Comparison of ENCODE assay signal across 24 mouse cellular contexts in the genomic region with DNA sequence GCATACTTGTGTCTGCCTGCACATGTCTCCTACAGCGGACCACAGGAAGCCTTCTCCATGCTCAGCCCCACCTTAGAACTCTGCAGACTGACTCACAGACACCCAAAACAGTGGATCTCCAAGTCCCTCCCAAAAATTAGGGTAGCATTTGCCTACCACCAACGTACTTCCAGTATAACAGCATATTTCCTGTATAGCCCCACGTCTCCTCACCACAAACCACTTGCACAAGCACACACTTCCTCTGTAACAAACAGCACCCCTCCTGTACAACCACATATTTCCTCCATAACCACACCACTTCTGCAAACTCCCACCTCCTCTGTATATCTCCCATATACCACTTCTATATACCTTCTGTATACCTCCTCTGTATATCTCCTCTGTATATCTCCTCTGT. TPM values are rescaled to one million over a fixed set of nuclear protein-coding genes. Genes with fewer than 3 reads are reported as not detected.
DNase-seq lines count a peak whose midpoint lies in the region; ATAC-seq and TF ChIP-seq lines count a peak whose summit lies in the region.
"Had no signal": no experiment of that assay in that cellular context is flagged by ENCODE, and none has a peak within 500 bp of the region (broad histone marks: within the 10 kb centered on the region; RNA-seq: fewer than 3 reads in every experiment).

No protein-coding gene starts in this region.

- H3K4me3 ChIP-seq in liver, embryonic 13.5 days (replicated peaks): no peak overlapping the region
- no peak overlapping the region for H3K4me3 ChIP-seq in liver, embryonic 11.5 days (ENCODE audit: low read depth, low read length)
- H3K4me3 ChIP-seq in CH12.LX (replicated peaks in 1 of 3; ENCODE audit: low read depth in 2 of 3, low read length in 2 of 3, poor library complexity in 1 of 3): no peak overlapping the region
- H3K4me3 ChIP-seq: forebrain, embryonic 12.5 days; heart, embryonic 10.5 days; layer of hippocampus, adult 2 months; midbrain, embryonic 12.5 days had no signal

- 15% methylated on average over 3 of the region's 3 CpGs for WGBS in liver, embryonic 13.5 days (ENCODE audit: insufficient replicate concordance)
- 34% methylated on average over 3 of the region's 3 CpGs for WGBS in liver, embryonic 11.5 days

- DNase-seq in liver, embryonic 13.5 days: peak; percentile 4
- DNase-seq in liver, embryonic 11.5 days (ENCODE audit: low spot score): no peak
- DNase-seq in CH12.LX (ENCODE audit: extremely low read depth): peak; percentile 28
- DNase-seq in induced T-regulatory cell, adult 2 months (ENCODE audit: low read depth): peak; percentile 69
- DNase-seq in naive thymus-derived CD4-positive, alpha-beta T cell, adult 2 months (ENCODE audit: low read depth): peak; percentile 26
- DNase-seq in spleen, adult 18-20 months: no peak
- no peak for DNase-seq in testis, postnatal 14 days (ENCODE audit: low spot score)
- no peak for DNase-seq in yolk sac, embryonic 10.5 days (ENCODE audit: low spot score)
- DNase-seq: adrenal gland, postnatal 25 days; cerebellum, adult 2 months; gastrocnemius, postnatal 36 days; kidney, adult 8-10 months; kidney, postnatal 14 days; lung, embryonic 14.5 days; right cerebral cortex, postnatal 25 days; thymus, postnatal 4 days had no signal

- dilution Hi-C loops in CH12.LX (cut with MboI; ENCODE audit: extremely low pct_ligation_motif_present, extremely low pct_unique_long_range_greater_than_20kb, low sequenced_read_pairs): no loop called here

- no peak overlapping the region for H3K9ac ChIP-seq in liver, embryonic 13.5 days
- no peak overlapping the region for H3K9ac ChIP-seq in liver, embryonic 11.5 days (ENCODE audit: low read depth, low read length)
- no peak overlapping the region for H3K9ac ChIP-seq in CH12.LX (ENCODE audit: insufficient read depth, low read depth)
- H3K9ac ChIP-seq: forebrain, embryonic 12.5 days; lung, embryonic 14.5 days; midbrain, embryonic 12.5 days had no signal

- TF ChIP-seq POLR2A in CH12.LX (IDR thresholded peaks at IDR 0.05; ENCODE audit: low read depth, low read length): no peak

- no peak for TF ChIP-seq EP300 in CH12.LX (IDR thresholded peaks at IDR 0.05; ENCODE audit: low read length)

- H3K4me1 ChIP-seq in liver, embryonic 13.5 days (replicated peaks): no peaks in the 10 kb centered on the region
- no peaks in the 10 kb centered on the region for H3K4me1 ChIP-seq in liver, embryonic 11.5 days (replicated peaks; ENCODE audit: control insufficient read depth, insufficient read depth, low read length)
- peaks cover 0 to 16% of the 10 kb centered on the region in 2 experiments; a peak in 2 of 4 replicates for H3K4me1 ChIP-seq in CH12.LX (ENCODE audit: control insufficient read depth in 1 of 2, insufficient read depth in 2 of 2)
- H3K4me1 ChIP-seq: forebrain, embryonic 12.5 days; heart, embryonic 10.5 days; midbrain, embryonic 12.5 days had no signal

- TF ChIP-seq RAD21 in CH12.LX (IDR thresholded peaks at IDR 0.05; ENCODE audit: low read depth, low read length): no peak

- H3K9me3 ChIP-seq in liver, embryonic 13.5 days (replicated peaks): no peaks in the 10 kb centered on the region
- no peaks in the 10 kb centered on the region for H3K9me3 ChIP-seq in liver, embryonic 11.5 days (ENCODE audit: control insufficient read depth, low read length)
- H3K9me3 ChIP-seq in CH12.LX (replicated peaks; ENCODE audit: low read length): no peaks in the 10 kb centered on the region
- H3K9me3 ChIP-seq: forebrain, embryonic 12.5 days; heart, embryonic 10.5 days; midbrain, embryonic 12.5 days had no signal

- TF ChIP-seq CTCF in CH12.LX (conservative IDR thresholded peaks at IDR 0.05 in 1 of 2, IDR thresholded peaks at IDR 0.05 in 1 of 2; ENCODE audit: low read depth in 2 of 2, low read length in 2 of 2): no peak

- H3K36me3 ChIP-seq in liver, embryonic 13.5 days: no peaks in the 10 kb centered on the region
- no peaks in the 10 kb centered on the region for H3K36me3 ChIP-seq in liver, embryonic 11.5 days (ENCODE audit: control insufficient read depth, insufficient read depth, low read length)
- H3K36me3 ChIP-seq in CH12.LX (replicated peaks in 1 of 2; ENCODE audit: control insufficient read depth in 1 of 2, insufficient read depth in 1 of 2, low read length in 1 of 2): no peaks in the 10 kb centered on the region
- H3K36me3 ChIP-seq: forebrain, embryonic 12.5 days; heart, embryonic 10.5 days; midbrain, embryonic 12.5 days had no signal

- in situ Hi-C loops in CH12.LX (cut with MboI; ENCODE audit: low pct_ligation_motif_present, low pct_unique_long_range_greater_than_20kb, low sequenced_read_pairs): no loop called here

- H3K27me3 ChIP-seq in liver, embryonic 13.5 days: 0 out of 2 replicates have a peak, but pooled peaks cover 7% of the 10 kb centered on the region
- H3K27me3 ChIP-seq in liver, embryonic 11.5 days (replicated peaks; ENCODE audit: control insufficient read depth, insufficient read depth, low read length): peaks cover 2% of the 10 kb centered on the region; the same call in 1 of the 2 replicates
- peaks cover 22% of the 10 kb centered on the region for H3K27me3 ChIP-seq in CH12.LX (replicated peaks)
- H3K27me3 ChIP-seq: forebrain, embryonic 12.5 days; midbrain, embryonic 12.5 days had no signal

- no peak for ATAC-seq in liver, embryonic 13.5 days (ENCODE audit: low read depth)
- ATAC-seq in liver, embryonic 11.5 days (replicated peaks; ENCODE audit: low FRiP score): no peak

- H3K4me2 ChIP-seq in liver, embryonic 13.5 days: no peak overlapping the region
- no peak overlapping the region for H3K4me2 ChIP-seq in liver, embryonic 11.5 days
- no peak overlapping the region for H3K4me2 ChIP-seq in CH12.LX (ENCODE audit: insufficient read depth, low read depth, poor library complexity, severe bottlenecking)
- H3K4me2 ChIP-seq: forebrain, embryonic 12.5 days; lung, embryonic 14.5 days; midbrain, embryonic 12.5 days had no signal

- H3K27ac ChIP-seq in liver, embryonic 13.5 days: no peak overlapping the region
- H3K27ac ChIP-seq in liver, embryonic 11.5 days (ENCODE audit: low read depth, low read length): no peak overlapping the region
- no peak overlapping the region for H3K27ac ChIP-seq in CH12.LX (ENCODE audit: insufficient read depth, low read depth)
- H3K27ac ChIP-seq: forebrain, embryonic 12.5 days; heart, embryonic 10.5 days; layer of hippocampus, adult 2 months; macrophage; midbrain, embryonic 12.5 days; stomach, postnatal 0 days had no signal

- H3K79me2 ChIP-seq in CH12.LX (replicated peaks; ENCODE audit: control insufficient read depth, extremely low read depth, insufficient read depth, poor library complexity, severe bottlenecking): no peaks in the 10 kb centered on the region

TF ChIP-seq in CH12.LX, 34 proteins besides CTCF, POLR2A, EP300 and RAD21:
- TF ChIP-seq MAX (IDR thresholded peaks at IDR 0.05; ENCODE audit: low read length) (no peak), BHLHE40 (IDR thresholded peaks at IDR 0.05; ENCODE audit: low read depth, low read length) (peak; percentile 31; the same call in 1 of the 2 replicates)
TF ChIP-seq in CH12.LX: peak in this region for 1.

RNA-seq across cellular contexts. Expression of gene Fam19a4, which starts 44.2 kb away (rescaled TPM):
- polyA plus RNA-seq in liver, embryonic 13.5 days (2015; fragmentation: Nextera tagmentation; extraction: Ambion mirVana): not detected in 2 replicates
- not detected in 2 replicates for polyA plus RNA-seq in liver, embryonic 11.5 days (2014; fragmentation: Nextera tagmentation; extraction: Ambion mirVana)
- total RNA-seq in CH12.LX (2012; rRNA removed) (not detected in 2 replicates), CH12.LX (2014; rRNA removed) (not detected in 2 replicates)
- not detected in 2 replicates for polyA plus RNA-seq in CH12.LX (2012; ENCODE audit: insufficient read length, low read depth)
- total RNA-seq: layer of hippocampus, adult 2 months had no signal
- polyA plus RNA-seq: heart, postnatal 0 days; intestine, embryonic 14.5 days; lung, embryonic 14.5 days; macrophage had no signal

Comparison
In these comparisons a context has a peak if more than half of its experiments do, and no peak if none do; other contexts are left out.
1. DNase-seq: peak in liver, embryonic 13.5 days (single experiment), CH12.LX (single experiment), induced T-regulatory cell, adult 2 months (single experiment) and naive thymus-derived CD4-positive, alpha-beta T cell, adult 2 months (single experiment); none in liver, embryonic 11.5 days (single experiment), spleen, adult 18-20 months (0 of 2), testis, postnatal 14 days (single experiment) and yolk sac, embryonic 10.5 days (single experiment).